Mouse (Mus musculus) cortical plate, adult 2 months (tissue): ENCODE data around the gene Jazf1.

Experiments
- CTCF ChIP-seq: fragments of 200-500 bp; IDR thresholded peaks from 2 replicates; pipeline ENCODE4 v1.5.1; 2011; ENCODE audit warnings: mild to moderate bottlenecking, control low read depth, low read length; ENCODE audit not compliant: insufficient read depth; ENCODE audit errors: extremely low read depth
- POLR2A ChIP-seq: fragments of 200-500 bp; IDR thresholded peaks from 2 replicates; pipeline ENCODE4 v1.6.1; 2011; ENCODE audit warnings: mild to moderate bottlenecking, low read length, control low read depth; ENCODE audit not compliant: insufficient read depth; ENCODE audit errors: extremely low read depth

DNA sequence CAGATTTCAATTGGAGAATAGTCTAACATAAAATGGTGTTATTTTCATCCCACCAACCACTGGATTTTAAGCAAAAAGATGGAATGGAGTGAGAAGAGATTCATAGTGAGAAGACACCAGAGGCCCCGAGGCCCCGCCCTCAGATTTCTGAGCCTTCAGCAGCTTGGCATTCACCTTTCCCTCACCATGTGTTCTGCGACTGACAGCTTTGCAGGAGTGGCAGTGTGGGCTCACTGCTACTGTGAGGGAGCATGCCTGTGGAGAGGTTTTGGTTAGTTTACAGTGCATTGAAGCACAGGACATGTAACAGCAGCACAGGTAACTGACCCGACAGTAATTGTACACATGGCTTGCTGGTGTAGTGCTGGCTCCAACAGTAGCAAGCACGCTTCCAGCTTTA lies 118.1 kb downstream of the Jazf1 start:
- TF ChIP-seq POLR2A = no peak
- TF ChIP-seq CTCF = no peak
